Mouse (Mus musculus) T-cell, adult 2 months (primary cell): ENCODE measurements around the gene Cd59b.
A peak's percentile ranks its signal among the peaks of the same experiment; 100 is the strongest.
"Not testable (repeated sequence)": the region's sequence is repeated elsewhere in the genome, so short reads cannot be mapped to it uniquely, and the experiment has no call there.

Source experiments
- DNase-seq: peaks from one replicate; pipeline ENCODE4 v3.0.0; 2022; ENCODE audit warnings: low spot score

The Cd59b gene

DNA sequence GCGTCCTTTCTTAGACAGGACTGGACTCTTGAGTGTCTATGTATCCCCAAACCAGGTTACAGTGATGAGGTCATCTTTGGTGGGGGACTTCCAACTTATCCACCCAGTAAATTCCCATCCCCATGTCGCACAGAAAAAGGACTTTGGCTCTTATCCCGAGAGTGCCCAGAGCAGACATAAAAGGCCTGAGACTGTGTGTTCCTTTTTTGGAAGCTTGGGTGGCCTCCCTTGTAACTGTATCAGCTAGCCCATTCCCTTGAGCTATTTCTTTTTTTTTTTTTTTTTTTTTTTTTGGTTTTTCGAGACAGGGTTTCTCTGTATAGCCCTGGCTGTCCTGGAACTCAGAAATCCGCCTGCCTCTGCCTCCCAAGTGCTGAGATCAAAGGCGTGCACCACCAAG, 4.1 kb upstream of the Cd59b start, which contains the start of gene Gm10912:
Gene Gm10912, plus strand, starts transcription at position 301 of the 400 bp plus-strand sequence.
- DNase-seq, result not testable (repeated sequence)

DNA sequence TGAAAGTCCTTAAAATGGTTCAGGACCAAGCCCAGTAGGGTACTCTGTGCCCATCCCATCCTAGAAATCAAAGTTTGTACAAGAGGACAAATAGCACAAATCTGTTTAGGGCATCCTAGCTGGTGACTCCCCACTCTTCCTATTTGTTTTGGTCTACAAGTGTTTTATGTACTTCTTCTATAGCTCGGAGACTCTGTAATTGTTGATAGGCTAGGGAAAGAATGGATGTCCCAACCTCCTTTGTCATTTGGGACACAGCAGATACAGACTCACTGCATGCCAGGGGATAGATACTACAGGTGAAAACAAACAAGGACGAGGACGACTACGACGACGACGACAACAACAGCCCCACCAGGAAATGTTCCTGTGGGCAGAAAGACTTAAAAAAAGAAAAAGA, 1.2 kb upstream of the Cd59b start, which contains the start of gene Gm10799:
Gene Gm10799, minus strand, starts transcription at position 101 of the 400 bp plus-strand sequence.
- DNase-seq, result not testable (repeated sequence)

DNA sequence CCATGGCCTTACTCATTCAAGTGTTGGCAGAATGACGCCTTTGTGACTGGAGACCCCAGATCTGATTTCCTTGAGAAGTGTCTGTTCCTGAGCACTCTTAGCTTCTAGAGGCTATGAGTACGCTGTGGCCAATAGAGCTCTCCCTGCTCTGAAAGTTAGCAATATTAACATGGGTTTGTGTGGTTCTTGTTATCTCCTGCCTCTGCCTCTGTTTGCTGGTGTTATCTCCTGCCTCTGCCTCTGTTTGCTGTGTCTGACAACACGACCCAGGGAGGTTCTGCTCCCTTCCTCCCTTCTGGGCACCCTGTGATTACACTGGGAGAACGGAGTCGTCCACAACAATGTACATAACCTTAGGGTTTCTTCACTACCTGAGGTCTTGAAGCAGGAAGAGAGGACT, 8.6 kb downstream of the Cd59b start:
- DNase-seq, result not testable (repeated sequence)

DNA sequence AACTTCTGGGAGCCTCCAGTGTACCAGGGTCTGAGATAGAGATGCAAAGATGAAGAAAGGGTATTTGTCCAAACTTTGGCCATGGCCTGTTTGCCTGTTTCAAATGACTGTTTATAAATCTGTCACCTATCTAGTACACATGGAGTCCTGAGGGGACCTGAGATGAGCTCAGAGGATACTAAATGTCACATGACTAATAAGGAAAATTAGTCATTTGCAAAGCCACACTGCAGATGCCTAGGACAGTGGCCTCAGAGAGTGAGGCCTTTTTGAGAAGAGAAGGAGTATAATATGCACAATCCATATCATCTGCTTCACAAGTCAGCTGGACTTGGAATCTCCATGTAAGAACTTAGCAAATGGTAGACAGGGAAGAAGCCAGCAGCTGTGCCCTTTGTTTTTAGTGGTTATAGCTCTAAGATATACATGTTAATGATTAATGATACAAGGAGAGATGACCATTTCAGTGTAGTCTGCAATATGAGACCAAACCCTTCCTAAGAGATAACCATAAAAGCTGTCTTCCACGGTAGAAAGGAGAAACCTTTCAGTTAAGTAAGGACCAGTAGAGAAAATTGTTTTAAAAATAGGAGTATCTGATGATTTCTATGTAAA, 11.9 kb downstream of the Cd59b start:
- DNase-seq, result not testable (repeated sequence)

- DNase-seq, result no peak
Measured at GRCm38 (mm10) chr2:104082474-104082873, 12.8 kb downstream of the Cd59b start.

GRCm38 (mm10) chr2:104084027-104084426, 14.4 kb downstream of the Cd59b start:
- not testable (repeated sequence) for DNase-seq

GRCm38 (mm10) chr2:104087562-104087961, 17.9 kb downstream of the Cd59b start:
- DNase-seq, result not testable (repeated sequence)

DNA sequence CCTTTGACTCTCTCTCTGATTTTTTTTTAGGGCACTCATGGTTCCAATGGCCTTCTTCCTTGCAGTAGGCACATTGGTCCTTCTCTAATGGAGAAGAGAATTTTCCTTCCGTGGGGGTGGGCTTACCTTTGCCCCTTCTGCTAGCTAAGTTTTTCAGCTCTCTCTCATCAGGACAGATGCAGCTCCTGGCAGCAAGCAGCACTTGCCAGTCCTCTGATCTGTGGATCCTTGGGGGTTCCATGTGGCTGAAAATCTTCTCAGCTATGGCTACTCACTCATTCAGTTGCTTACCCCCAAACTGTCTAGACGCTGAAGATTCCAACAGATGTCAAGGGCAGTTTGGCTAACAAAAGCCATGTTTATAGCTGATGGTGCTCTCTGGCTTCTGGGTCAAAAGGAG, 23.7 kb downstream of the Cd59b start:
- no peak for DNase-seq

- peak; percentile 8 for DNase-seq
Measured at GRCm38 (mm10) chr2:104095741-104096213, 26.1 kb downstream of the Cd59b start, which contains the start of gene Cd59a. Cd59a (plus strand) TSS chr2:104095801.

GRCm38 (mm10) chr2:104096256-104096655, 26.6 kb downstream of the Cd59b start:
- DNase-seq, result no peak

GRCm38 (mm10) chr2:104096796-104097195, 27.1 kb downstream of the Cd59b start:
- not testable (repeated sequence) for DNase-seq

GRCm38 (mm10) chr2:104097396-104097795, 27.7 kb downstream of the Cd59b start:
- DNase-seq, result not testable (repeated sequence)

DNA sequence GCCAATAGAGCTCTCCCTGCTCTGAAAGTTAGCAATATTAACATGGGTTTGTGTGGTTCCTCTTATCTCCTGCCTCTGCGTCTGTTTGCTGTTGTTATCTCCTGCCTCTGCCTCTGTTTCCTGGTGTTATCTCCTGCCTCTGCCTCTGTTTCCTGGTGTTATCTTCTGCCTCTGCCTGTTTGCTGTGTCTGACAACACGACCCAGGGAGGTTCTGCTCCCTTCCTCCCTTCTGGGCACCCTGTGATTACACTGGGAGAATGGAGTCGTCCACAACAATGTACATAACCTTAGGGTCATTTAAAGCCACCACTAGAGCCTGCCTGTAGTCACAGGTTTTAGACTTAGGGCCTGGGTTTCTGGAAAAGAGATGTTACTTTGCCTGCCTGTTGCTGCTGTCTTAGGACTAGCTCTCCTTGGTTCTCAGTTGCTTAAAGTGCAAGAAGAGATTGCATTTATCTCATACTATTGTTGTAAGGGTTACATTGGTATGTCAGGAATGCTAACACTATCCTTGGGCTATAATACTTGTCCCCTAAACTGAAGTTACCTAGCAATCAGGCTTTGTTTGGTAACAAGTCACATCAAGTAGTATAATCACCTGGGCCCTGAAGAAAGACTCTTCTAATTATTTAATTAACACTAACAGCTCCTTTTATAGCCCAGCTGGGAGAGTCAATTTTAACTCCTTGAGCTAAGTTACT, 29.0 kb downstream of the Cd59b start:
- no peak for DNase-seq

GRCm38 (mm10) chr2:104099231-104099585, 29.6 kb downstream of the Cd59b start:
- DNase-seq, result no peak

DNA sequence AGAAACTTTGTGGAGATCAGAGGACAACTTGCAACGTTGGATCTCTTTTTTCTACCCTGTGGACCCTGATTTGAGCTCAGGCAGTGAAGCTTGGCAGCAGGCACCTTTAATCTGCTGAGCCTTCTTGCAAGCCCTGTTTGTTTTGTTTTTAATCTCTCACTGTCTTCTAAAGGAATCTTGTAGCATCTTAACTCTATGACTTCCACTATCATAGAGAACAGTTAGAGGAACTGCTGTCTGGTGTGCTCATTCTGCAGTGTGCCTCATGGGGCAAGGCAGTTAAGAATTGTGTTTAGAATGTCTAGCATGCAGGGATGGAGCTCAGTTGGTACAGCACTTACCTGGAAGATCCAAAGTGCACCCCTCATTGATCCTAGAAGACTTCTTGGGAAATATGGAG, 30.3 kb downstream of the Cd59b start:
- DNase-seq, result no peak

DNA sequence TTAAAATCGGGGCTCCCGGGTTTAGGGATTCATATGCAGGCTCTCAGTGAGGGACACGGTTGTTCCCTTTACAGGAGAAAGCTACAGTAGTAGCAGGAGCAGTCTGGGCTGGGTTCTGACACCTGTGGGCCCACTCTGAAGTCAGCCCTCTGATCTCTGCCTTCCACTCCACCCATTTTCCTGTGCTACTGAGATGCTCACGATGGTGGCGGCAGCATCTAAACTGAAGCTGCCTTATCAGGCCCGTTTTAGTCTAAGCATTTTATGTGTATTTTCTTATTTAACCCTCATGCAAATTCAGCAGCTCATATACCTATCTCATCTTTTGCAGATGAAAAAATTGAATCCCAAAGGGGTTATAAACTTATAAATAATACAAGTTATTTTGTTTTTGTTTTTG, 35.2 kb downstream of the Cd59b start:
- no peak for DNase-seq

DNA sequence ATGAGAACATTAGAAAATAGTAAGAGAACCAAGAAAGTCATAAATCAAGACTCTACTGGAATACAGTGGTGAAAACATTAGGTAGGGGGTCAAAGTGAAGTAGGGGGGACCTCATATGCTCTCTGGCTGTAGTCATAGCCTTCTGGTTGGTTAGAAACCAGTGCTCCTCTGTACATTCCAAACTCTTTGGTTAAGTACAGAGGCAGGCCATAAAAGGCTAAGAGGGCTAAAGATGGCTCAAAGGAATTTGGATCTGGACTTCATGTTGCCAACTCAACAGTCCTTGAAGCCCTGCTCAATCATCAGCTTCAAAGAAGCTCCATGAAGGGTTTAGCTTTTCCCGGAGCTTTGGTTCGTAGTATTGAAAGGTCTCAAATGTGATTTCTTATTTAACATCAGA, 39.4 kb downstream of the Cd59b start:
- DNase-seq, result not testable (repeated sequence)

- DNase-seq, result no peak
Measured at GRCm38 (mm10) chr2:104109528-104109927, 39.9 kb downstream of the Cd59b start.

DNA sequence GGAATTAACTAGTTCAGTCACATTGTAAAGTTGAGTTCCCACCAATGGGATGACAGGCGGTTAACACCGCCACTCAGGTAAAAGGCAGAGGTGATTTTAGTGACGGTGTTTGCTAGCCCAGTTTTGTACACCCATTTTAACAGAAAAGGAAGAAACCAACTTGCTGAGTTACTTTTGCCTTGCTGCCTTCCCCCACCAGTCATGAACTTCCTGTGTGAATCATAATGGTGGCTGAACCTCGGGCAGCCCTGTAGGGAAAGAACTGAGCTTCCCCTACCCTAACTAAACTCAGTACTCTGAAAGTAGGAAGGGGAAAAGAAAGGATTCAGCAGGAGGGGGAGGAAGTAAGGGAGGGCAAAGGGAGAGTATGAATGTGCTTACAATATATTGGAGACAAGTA, 40.4 kb downstream of the Cd59b start:
- no peak for DNase-seq

DNA sequence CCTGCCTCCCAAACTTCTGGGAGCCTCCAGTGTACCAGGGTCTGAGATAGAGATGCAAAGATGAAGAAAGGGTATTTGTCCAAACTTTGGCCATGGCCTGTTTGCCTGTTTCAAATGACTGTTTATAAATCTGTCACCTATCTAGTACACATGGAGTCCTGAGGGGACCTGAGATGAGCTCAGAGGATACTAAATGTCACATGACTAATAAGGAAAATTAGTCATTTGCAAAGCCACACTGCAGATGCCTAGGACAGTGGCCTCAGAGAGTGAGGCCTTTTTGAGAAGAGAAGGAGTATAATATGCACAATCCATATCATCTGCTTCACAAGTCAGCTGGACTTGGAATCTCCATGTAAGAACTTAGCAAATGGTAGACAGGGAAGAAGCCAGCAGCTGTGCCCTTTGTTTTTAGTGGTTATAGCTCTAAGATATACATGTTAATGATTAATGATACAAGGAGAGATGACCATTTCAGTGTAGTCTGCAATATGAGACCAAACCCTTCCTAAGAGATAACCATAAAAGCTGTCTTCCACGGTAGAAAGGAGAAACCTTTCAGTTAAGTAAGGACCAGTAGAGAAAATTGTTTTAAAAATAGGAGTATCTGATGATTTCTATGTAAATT, 41.6 kb downstream of the Cd59b start:
- DNase-seq, result not testable (repeated sequence)

GRCm38 (mm10) chr2:104113563-104113962, 43.9 kb downstream of the Cd59b start:
- DNase-seq, result not testable (repeated sequence)

- no peak for DNase-seq
Measured at GRCm38 (mm10) chr2:104114898-104115297, 45.2 kb downstream of the Cd59b start.

DNA sequence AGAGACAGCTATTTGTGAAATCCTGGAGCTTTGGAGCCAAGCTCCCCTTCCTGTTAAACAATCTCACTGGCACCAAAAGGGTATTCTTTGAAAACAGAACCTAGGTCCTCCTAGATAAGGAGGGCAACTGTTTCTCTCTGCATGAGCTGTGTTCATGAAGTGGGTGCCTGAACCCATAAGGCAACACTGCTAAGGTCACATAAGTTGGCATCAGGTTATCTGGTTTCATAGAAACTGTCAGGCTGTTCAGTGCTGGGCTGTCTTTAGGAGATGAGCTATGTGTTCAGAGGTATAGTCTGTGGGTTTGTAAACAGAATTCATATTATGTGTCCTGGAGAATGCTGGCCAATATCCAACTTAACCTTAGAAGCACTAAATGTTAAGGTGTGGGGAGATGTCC, 47.5 kb downstream of the Cd59b start:
- DNase-seq, result not testable (repeated sequence)
